Mouse (Mus musculus) adipocyte (in vitro differentiated cells): ENCODE results near the gene Zbtb42.

Source experiments
- DNase-seq: peaks from one replicate; pipeline ENCODE4 v3.0.0-alpha.2; 2016; ENCODE audit warnings: low spot score

The Zbtb42 gene

DNA sequence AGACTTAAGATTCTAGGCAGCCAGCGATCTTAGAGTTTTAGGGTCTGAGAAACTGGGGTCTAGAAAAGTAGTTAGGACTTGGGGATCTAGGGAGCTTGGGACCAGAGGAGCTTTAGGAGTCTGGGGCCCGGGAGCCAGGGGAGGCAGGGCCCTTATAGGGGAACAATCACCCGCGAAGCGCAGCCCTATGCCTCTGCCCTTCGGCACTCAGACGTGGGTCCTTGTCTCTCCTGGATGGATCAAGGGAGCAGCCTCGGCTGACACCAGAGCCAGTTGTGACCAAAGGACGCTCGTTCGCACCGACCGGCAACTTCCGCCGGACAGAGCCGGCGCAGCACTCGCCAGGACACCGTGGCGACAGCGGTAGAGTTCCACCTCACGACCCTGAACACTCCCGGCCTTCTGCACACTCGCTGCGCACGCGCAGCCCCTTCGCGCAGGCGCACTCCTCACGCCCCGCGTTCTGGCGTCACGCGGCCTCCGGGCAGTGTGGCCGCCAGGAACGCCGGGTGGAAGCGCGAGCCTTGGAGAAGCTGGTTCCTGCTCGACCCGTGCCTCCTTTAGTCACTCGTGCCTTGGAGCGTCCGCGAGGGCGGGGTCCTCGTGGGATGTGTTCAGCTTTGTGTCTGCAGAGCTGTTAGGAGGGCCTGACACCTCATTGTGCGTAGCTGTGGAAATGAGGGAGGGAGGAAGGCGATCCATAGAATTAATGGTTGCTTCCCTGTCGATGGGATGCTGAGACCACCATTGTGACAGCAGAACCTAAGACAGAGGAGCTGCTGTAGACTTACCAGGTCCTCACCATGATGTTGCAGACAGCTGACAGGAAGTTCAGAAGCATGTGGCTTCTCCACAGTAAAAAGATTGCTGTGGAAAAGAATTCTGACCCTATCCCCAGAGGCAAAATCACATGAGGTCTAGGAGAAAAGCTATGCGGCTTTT, 14.8 kb downstream of the Zbtb42 start:
- peak; percentile 94 for DNase-seq

- DNase-seq, result no peak
Measured at GRCm38 (mm10) chr12:112694127-112694475, 15.5 kb downstream of the Zbtb42 start.

DNA sequence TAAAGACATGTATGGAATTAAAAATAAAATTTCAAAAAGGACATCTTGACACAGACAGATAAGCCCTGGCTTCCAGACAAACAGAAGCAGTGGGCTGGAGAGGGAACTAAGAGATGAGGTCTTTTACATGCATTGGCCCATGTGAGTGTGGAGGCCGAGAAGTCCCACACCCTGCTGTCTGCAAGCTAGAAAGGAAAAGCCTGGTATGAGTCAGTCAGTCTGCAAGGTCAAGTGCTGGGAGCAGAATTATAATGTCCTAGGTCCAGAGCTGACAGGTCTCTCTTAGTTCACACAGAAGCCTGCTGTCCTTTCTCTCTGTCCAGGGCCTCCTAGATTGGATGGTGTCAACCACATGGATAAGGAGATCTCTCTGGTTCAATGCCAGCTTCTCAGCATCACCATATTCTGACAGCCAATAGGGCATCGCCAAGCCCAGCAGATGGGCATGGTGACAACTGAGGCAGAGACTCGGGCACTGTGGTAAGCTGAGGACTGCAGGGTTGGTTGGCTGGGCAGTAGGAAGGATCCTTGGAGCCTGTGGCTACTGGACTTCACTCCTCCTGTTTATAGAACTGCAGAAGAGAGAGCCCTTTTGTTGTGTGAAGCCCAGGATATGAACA, 18.3 kb downstream of the Zbtb42 start:
- DNase-seq, result no peak

DNA sequence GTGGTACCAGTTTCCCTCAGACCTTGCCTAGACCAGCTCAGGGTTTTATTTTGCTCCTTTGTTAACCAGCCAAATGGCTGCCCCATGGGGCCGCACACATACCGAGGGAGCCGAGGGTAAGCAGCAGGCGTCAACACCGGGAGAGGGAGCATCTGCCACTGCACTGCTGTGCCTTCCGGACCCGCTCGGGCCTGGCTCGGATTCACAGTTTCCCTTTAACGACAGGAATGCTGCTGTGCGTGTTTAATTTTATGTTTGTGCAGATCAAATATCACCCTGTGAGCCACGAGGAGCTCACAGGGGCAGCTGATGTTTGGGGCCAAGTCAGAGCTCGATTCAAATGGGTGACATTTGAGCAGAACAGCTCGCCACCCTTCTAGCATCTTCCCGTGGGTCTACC, 21.9 kb downstream of the Zbtb42 start:
- no peak for DNase-seq

GRCm38 (mm10) chr12:112702374-112703320, 24.0 kb downstream of the Zbtb42 start:
- no peak for DNase-seq

DNA sequence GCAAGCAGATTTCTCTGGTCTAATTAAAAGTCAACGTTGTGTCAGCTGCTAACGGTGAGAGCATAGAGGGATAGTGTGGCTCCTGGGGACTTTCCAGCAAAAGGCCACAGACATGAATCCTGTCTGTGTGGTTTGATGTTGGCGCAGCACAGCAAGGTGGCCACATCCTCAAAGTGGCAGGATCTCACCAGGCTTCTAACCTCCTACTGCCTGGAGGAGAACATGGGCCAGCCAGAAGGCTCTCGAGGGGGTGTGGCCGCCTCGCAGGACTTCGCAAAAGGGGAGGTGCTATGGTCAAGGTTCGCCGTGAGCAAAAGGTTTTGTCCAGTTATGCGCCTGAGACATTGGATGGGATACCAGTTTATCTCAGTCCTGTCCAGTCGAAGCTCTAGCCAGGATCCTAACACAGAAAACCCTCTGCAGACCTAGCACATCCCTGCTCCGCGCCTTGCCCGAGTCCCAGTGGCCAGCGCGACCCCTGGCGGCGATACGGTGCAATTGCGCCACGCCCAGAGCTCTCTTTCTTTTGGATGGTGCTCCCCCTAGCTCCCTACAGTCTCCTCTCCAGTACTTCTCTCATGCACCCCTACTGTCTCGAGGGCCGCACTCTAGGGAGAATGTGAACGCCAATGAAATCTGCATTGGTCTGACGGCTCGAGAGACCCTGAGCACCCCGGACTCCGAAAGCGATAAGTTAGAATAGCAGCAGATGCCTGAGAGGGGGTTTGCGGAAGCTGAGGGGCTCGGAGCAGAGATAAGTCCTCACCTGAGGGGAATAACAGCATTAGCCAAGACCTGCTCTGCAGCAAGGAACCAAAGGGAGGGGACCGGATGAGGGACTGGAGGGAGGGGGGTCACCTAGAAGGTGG, 28.3 kb downstream of the Zbtb42 start:
- DNase-seq, result peak; percentile 78

DNA sequence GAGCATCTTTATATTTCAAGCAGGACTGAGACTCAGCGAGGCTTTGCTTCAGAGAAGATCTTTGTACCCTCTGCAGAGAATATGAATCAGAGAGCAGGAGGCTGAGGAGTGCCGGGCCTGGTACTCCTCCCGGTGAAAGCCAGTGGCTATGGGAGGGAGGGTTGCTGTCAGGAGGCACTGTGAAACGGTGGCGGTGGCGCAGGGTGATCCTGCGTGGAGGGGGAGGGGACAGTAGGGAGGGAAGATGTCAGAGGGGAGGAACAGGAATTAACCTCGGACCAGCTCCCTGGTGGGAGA, 28.9 kb downstream of the Zbtb42 start:
- no peak for DNase-seq

DNA sequence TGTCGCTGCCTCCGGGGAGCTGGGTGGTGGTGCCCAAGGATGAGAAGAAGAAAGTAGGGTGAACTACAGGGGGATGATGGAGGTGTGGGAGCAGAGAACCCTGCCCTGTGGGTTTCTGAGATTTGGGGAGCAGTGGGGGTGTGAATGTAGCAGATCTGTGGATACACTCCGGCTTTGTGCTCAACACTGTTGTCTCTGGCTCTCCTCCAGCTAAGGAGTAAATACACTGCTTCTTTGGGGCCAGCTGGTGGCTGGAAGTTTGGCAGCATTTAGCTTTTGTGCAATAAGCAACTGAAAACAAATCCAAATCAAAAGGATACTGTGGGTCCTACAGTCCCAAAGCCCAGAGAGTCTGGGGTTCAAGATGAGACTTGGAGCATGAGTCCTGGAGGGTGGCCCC, 35.4 kb downstream of the Zbtb42 start:
- DNase-seq, result peak; percentile 94

GRCm38 (mm10) chr12:112717140-112717539, 38.5 kb downstream of the Zbtb42 start:
- peak; percentile 31 for DNase-seq

GRCm38 (mm10) chr12:112718995-112719394, 40.4 kb downstream of the Zbtb42 start:
- DNase-seq, result peak; percentile 21

DNA sequence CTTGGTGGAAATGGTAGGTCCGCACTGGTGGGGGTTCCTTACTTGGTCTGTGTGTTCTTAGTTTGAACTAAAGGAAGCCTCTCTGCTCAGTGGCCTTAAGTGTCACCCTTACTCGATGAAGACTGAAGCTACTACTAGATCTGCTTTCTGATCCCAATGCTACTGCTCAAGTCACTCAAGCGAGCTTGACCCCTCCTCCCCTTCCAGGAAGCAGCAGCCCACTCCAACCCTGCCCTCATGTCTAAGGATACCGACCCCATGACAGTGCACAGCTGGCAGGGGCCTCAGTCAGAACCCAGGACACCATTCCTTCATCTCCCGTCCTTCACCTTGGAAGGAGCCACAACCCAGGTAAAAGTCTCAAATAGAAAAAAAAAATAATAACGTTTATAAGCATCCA, 41.6 kb downstream of the Zbtb42 start, which contains the start of gene Cep170b:
Cep170b (plus strand) TSS at position 240 of the 400 bp plus-strand sequence.
- no peak for DNase-seq

DNA sequence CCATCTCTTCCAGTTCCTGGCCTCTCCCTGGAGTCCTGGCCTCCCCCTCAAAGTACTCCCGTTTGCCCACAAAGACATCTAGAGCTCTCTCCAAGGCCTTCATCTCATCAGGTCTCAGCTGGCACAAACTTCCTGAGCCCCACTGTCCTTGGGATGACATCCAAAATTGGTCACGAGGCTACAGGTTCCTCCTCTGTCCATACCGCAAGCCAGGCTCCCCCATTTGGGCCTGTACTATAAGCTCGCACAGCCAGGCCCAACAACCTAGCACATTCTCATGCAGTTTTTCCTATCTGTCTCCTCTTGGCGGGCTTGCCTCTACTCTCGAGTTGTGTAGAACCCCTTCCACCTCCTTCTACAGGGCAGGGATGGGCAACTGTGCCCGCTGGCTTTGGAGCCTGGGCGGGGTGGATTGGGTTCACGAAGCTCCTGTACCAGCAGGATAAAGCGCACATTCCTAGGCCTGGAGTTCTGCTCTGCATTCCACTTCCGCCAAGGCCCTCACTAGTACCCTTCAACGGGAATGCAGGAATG, 42.3 kb downstream of the Zbtb42 start:
- DNase-seq, result no peak

DNA sequence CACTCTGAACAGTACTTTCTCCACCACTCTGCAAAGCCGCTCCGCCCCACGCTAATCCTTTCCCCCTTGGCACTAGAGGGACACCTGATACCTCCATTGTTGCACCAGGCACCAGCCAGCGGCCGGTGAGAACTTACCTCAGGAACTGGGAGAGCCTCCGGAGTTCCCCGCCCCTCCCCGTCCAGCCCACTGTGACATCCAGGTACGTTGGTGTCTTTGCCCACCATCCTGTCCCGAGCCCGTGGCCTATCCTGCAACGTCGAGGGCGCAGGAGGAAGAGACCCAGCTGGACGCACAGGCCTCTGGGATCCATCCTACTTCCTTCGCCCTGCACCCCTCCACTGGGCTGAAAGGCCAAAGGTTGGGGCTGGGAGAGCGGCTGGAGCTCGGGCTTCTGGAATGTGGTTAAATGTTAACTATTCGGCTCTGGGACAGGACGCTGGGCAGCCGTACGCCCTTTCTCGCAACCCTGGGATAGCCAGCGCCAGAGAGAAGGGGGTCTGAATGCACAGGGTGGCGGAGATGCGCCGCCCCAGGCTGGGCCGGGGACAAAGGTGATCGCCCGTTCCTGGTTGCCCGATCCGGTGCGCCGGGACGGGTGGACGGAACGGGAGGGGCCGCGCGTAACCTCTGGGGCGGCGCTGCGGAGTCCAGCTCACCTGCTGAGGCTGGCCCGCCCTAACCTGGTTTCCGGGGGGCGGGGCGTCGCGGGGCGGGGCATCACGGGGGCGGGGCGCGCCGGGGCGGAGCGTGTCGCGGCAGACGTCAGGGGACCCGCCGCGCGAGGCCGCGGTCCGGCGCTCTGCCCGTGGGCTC, 43.0 kb downstream of the Zbtb42 start:
- no peak for DNase-seq

DNA sequence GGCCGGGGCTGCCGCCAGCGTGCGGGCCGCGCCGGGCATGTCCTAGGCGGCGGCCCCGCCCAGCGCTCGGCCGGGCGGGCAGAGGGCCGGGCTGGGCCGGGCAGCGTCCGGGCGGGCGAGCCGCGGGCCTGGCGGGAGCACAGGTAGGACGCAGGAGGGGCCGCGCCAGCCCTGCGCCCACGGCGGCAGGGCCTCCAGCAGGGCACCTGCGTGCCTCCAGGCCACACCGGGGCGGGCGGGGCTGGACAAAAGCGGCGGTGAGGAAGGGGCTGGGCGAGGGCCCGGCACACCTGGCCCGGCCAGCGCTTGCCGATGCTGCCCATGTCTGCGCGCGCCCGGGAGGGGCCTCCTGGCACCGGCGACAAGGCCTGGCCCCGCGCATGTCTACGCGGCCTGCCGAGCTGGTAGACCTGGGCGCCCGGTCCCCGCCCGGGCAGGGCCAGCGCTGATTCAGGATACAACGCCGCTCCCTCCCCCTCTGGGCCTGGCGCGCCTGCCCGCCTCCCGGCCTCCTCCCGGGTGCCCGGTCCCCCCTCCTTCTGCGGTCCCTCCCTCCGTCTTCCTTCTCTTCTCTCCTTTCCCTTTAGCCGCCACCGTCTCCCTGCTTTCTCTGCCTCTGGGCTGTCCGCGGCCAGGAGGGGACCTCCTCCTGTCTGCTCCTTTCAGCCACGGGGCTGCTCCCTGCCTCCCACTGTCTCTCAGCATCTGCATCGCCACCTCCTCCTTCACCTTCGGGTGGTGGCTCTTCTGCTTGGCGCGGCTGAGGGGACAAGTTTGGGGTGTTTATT, 43.8 kb downstream of the Zbtb42 start:
- DNase-seq, result peak; percentile 45

DNA sequence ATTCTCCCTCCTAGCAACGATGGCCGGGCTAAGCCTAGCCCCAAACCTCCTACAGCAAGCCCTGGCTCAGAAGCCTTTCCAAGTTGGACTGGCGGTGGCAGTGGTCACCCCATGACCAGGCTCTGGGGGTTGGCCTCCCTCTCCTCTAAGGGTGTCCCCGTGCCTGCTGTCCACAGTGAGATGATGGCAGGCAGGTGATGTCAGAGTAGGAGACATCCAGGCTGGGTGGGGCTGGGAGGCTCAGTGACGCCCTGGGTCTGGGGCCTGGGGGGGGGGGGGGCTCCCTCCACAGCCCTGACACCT, 44.4 kb downstream of the Zbtb42 start:
- DNase-seq, result no peak

- DNase-seq, result no peak
Measured at GRCm38 (mm10) chr12:112723445-112723844, 44.8 kb downstream of the Zbtb42 start.

GRCm38 (mm10) chr12:112724077-112724805, 45.6 kb downstream of the Zbtb42 start:
- DNase-seq, result peak; percentile 79

DNA sequence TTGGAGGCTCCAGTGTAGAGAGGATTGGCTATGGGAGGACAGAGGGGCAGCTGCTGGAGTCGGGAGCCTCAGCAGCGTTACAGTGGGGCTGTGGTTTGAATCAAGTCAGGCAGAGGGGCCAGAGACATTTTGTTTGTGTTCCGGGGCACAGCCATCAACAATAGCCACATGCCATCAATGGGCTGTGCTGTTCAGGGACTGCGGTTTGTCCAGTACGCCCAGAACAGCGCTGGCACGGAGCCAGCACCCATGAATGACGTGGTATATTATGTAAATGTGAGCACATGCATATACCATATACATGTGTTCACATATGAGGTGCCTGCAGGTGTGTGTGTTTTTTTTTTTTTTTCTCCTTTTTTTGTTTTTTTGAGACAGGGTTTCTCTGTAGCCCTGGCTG, 49.2 kb downstream of the Zbtb42 start:
- no peak for DNase-seq

DNA sequence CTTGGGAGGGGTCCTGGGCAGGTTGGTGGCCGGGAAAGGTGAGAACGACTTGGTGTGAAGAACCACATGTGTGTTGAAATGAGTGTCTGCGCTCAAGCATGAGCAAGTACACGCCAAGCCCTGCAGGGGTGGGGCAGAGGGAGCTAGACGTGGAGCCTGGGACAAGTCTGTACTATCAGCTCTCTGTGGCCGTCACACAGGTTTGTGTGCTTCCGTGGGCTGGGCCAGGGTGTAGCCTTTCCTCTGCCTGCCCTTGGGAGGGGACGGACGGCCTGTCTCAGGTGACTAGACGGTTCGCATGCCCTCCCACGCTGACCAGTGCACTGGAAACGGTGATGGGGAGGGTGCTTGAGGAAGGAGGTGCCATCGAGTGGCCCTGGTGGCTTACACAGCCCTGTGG, 52.2 kb downstream of the Zbtb42 start:
- DNase-seq, result no peak
